Mouse (Mus musculus): Measurements from ENCODE around the gene Sik2. TPM values are rescaled to one million over a fixed set of nuclear protein-coding genes. Genes with fewer than 3 reads are reported as not detected.

Sik2 gene
- polyA plus RNA-seq, 1 experiment = 199 TPM

GRCm38 (mm10) chr9:50876287-50876686 is 132.6 kb downstream of the Sik2 start:
- Histone ChIP-seq H3K4me3 (ENCODE audit: insufficient read depth, low read depth, low read length) (no peak overlapping the region), H3K27ac (replicated peaks; ENCODE audit: low read depth, low read length) (peak overlapping the region; percentile 87), H3K4me1 (ENCODE audit: control insufficient read depth, insufficient read depth, insufficient read length, low read length) (peaks cover 2% of the 10 kb centered on the region; the same call in 1 of the 2 replicates)

DNA sequence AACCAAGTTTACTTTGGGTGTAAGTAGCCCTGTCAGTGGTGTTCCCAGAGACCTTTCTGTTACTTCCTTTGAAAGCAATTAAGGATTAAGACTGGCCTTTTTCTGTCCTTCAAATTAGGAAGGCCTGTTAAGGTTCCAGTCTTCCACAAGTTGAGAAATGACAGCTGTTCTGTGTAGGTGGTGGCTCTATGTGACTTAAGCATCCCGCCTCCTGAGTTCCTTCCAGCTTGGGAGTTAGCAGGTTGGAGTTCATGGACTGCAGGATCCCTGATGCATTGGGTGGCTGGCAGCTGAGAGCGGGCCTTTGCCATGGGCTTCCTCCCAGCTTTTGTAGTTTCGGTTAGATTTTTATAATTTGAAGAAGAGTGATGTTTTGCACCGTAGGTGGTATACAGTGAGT is 133.4 kb downstream of the Sik2 start:
- Histone ChIP-seq H3K4me3 (ENCODE audit: insufficient read depth, low read depth, low read length) (no peak overlapping the region), H3K27ac (replicated peaks; ENCODE audit: low read depth, low read length) (peak overlapping the region; percentile 87), H3K4me1 (ENCODE audit: control insufficient read depth, insufficient read depth, insufficient read length, low read length) (peaks cover 2% of the 10 kb centered on the region; the same call in 1 of the 2 replicates)

DNA sequence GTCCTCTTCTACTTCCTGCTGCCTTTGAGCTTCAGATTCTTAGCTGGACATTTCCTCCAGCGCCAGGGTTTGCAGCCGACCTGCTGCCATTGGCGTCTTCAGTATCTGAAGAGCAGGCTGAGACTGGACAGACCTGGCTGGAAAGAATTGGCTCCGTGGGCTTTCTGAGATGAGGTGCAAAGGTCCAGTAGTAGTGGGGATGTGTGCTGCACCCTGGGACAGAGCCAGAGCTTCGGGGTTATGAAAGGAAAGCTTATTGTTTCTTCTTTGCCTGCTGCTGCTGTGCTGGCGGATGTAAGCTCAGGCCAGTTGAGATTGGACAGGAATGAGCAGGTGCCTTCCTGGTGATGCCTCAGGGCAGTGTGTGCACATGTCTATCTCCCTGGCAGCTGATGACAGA is 134.8 kb downstream of the Sik2 start:
- Histone ChIP-seq H3K4me1 (ENCODE audit: control insufficient read depth, insufficient read depth, insufficient read length, low read length) (peaks cover 2% of the 10 kb centered on the region; the same call in 1 of the 2 replicates), H3K4me3 (ENCODE audit: insufficient read depth, low read depth, low read length) (no peak overlapping the region), H3K27ac (replicated peaks; ENCODE audit: low read depth, low read length) (peak overlapping the region; percentile 8; the same call in 1 of the 2 replicates)

GRCm38 (mm10) chr9:50873210-50873609 is 135.7 kb downstream of the Sik2 start:
- H3K27ac ChIP-seq (replicated peaks; ENCODE audit: low read depth, low read length) = peak overlapping the region; percentile 3; the same call in 1 of the 2 replicates
- peaks cover 2% of the 10 kb centered on the region; the same call in 1 of the 2 replicates for H3K4me1 ChIP-seq (ENCODE audit: control insufficient read depth, insufficient read depth, insufficient read length, low read length)
- H3K4me3 ChIP-seq (ENCODE audit: insufficient read depth, low read depth, low read length) = no peak overlapping the region

- Histone ChIP-seq H3K4me3 (ENCODE audit: insufficient read depth, low read depth, low read length) (no peak overlapping the region), H3K4me1 (ENCODE audit: control insufficient read depth, insufficient read depth, insufficient read length, low read length) (no peaks in the 10 kb centered on the region), H3K27ac (replicated peaks; ENCODE audit: low read depth, low read length) (0 out of 2 replicates have a peak overlapping the region, but pooled peaks have one; percentile 22)
Observed at GRCm38 (mm10) chr9:50868182-50868581, 140.7 kb downstream of the Sik2 start.

- Histone ChIP-seq H3K4me3 (ENCODE audit: insufficient read depth, low read depth, low read length) (no peak overlapping the region), H3K27ac (replicated peaks; ENCODE audit: low read depth, low read length) (no peak overlapping the region), H3K4me1 (ENCODE audit: control insufficient read depth, insufficient read depth, insufficient read length, low read length) (no peaks in the 10 kb centered on the region)
Observed at GRCm38 (mm10) chr9:50867015-50867414, 141.9 kb downstream of the Sik2 start.

DNA sequence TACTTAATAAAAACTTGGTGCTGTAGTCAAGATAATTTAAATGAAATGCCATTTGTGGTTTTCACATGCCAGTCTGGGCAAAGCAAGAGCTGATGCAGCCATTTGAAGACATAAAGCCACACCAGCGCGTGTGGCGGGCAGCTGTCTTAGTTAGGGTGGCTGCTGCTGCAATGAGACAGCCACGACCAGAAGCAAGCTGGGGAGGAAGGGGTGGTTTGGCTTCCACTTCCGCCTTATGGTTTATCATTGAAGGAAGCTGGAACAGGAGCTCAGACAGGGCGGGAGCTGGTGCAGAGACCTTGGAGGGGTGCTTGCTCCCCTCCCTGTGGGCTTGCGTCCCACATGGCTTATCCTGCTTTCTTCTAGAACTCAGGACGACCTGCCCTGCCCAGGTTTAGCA is 143.1 kb downstream of the Sik2 start:
- no peak overlapping the region for H3K27ac ChIP-seq (replicated peaks; ENCODE audit: low read depth, low read length)

GRCm38 (mm10) chr9:50864877-50865276 is 144.0 kb downstream of the Sik2 start:
- Histone ChIP-seq H3K27ac (replicated peaks; ENCODE audit: low read depth, low read length) (no peak overlapping the region), H3K4me3 (ENCODE audit: insufficient read depth, low read depth, low read length) (no peak overlapping the region), H3K4me1 (ENCODE audit: control insufficient read depth, insufficient read depth, insufficient read length, low read length) (no peaks in the 10 kb centered on the region)

More for the DNA sequence above, 143.1 kb downstream of the Sik2 start:
- Histone ChIP-seq H3K4me1 (ENCODE audit: control insufficient read depth, insufficient read depth, insufficient read length, low read length) (no peaks in the 10 kb centered on the region), H3K4me3 (ENCODE audit: insufficient read depth, low read depth, low read length) (no peak overlapping the region)

DNA sequence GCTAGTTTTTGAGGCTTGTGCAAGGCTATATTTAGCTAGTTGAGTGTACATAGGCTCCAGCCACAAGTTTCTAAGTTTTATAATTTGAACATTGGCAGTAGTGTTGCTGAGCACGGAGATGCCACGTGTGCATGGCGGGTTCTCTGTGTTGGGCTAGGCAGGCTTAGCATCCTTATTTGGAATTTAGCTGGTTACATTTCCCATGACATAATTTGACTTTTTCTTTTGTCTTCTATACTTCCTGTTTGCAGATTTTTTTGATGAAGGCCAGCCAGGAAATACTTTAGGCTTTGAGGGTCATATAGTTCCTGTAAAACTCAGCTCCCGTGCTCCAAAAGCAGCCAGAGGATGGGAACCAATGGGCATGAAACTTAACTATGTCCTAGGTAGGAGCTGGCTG is 145.0 kb downstream of the Sik2 start:
- Histone ChIP-seq H3K4me3 (ENCODE audit: insufficient read depth, low read depth, low read length) (no peak overlapping the region), H3K4me1 (ENCODE audit: control insufficient read depth, insufficient read depth, insufficient read length, low read length) (no peaks in the 10 kb centered on the region), H3K27ac (replicated peaks; ENCODE audit: low read depth, low read length) (no peak overlapping the region)

GRCm38 (mm10) chr9:50861119-50861839 is 147.6 kb downstream of the Sik2 start:
- H3K27ac ChIP-seq (replicated peaks; ENCODE audit: low read depth, low read length) = no peak overlapping the region
- H3K4me1 ChIP-seq (ENCODE audit: control insufficient read depth, insufficient read depth, insufficient read length, low read length) = no peaks in the 10 kb centered on the region
- H3K4me3 ChIP-seq (ENCODE audit: insufficient read depth, low read depth, low read length) = no peak overlapping the region

- peaks cover 5% of the 10 kb centered on the region; the same call in 1 of the 2 replicates for H3K4me1 ChIP-seq (ENCODE audit: control insufficient read depth, insufficient read depth, insufficient read length, low read length)
- no peak overlapping the region for H3K27ac ChIP-seq (replicated peaks; ENCODE audit: low read depth, low read length)
- no peak overlapping the region for H3K4me3 ChIP-seq (ENCODE audit: insufficient read depth, low read depth, low read length)
Observed at GRCm38 (mm10) chr9:50858681-50859080, 150.2 kb downstream of the Sik2 start.

GRCm38 (mm10) chr9:50857082-50857641 is 151.7 kb downstream of the Sik2 start:
- Histone ChIP-seq H3K4me3 (ENCODE audit: insufficient read depth, low read depth, low read length) (peak overlapping the region; percentile 90), H3K4me1 (ENCODE audit: control insufficient read depth, insufficient read depth, insufficient read length, low read length) (peaks cover 5% of the 10 kb centered on the region; the same call in 1 of the 2 replicates), H3K27ac (replicated peaks; ENCODE audit: low read depth, low read length) (peak overlapping the region; percentile 81)

DNA sequence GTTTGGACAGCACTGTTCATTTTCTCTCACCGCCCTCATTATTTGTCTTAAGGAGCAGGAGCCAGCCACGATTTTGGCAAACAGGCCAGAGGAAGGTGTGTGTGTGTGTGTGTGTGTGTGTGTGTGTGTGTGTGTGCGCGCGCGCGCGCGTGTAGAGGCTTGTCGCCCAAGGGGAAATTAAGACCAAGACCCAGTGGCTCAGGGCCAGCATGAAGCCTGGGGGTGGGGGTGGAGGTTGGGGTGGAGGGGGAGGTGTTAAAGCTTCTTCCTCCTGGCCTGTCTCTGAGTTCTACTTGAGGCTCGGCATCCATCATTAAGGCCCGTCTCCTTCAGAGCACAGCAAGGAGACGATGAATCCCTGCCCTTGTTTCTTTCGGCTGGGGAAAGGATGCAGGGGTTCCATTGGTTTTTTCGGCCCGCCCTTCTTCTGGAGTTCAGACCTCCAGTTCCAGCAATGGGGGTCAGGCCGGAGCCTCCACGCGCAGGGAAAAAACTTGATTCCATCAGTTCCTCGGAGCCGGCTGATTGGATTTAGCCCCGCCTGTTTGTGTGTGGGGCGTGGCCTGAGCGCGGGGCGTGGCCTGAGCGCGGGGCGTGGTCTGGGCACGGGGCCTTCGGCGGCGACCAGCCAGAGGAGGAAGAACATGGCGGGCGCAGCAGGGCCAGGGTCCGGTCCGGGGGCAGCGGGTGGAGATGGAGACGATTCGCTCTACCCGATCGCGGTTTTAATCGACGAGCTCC is 152.4 kb downstream of the Sik2 start:
- peak overlapping the region; percentile 90 for H3K4me3 ChIP-seq (ENCODE audit: insufficient read depth, low read depth, low read length)
- H3K4me1 ChIP-seq (ENCODE audit: control insufficient read depth, insufficient read depth, insufficient read length, low read length) = peaks cover 5% of the 10 kb centered on the region; the same call in 1 of the 2 replicates
- peak overlapping the region; percentile 81 for H3K27ac ChIP-seq (replicated peaks; ENCODE audit: low read depth, low read length)

GRCm38 (mm10) chr9:50855780-50856179 is 153.1 kb downstream of the Sik2 start:
- Histone ChIP-seq H3K4me3 (ENCODE audit: insufficient read depth, low read depth, low read length) (peak overlapping the region; percentile 90), H3K4me1 (ENCODE audit: control insufficient read depth, insufficient read depth, insufficient read length, low read length) (peaks cover 5% of the 10 kb centered on the region; the same call in 1 of the 2 replicates), H3K27ac (replicated peaks; ENCODE audit: low read depth, low read length) (peak overlapping the region; percentile 46)

DNA sequence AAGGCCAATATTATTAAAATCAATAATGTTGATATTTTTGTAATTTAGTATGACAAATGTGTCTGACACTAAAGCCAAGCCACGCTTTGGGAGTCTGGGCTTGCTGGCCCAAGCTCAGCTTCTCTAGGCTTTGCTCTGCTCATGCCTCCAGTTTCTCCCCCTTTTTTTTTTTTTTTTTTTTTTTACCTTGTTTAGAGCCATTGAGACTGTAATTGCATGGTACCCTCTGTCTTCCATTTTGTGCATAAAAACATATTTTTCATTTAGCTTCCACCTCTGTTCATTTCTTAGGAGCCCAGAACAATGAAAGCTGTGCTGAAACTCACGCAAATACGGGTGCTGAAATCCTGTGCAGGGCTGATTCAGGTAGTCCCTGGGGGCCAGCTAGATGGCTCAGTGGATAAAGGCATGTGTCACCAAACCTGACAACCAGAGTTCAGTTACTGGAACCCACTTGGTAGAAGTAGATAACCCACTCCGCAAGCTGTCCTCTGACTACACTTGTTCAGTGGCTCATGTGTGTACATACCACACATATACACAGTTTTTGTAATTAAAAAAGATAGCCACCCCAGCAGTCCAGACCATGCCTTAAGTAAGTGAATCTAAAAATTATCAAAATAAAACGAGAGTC is 153.6 kb downstream of the Sik2 start:
- H3K4me1 ChIP-seq (ENCODE audit: control insufficient read depth, insufficient read depth, insufficient read length, low read length) = peaks cover 6% of the 10 kb centered on the region; the same call in 1 of the 2 replicates
- H3K4me3 ChIP-seq (ENCODE audit: insufficient read depth, low read depth, low read length) = no peak overlapping the region
- H3K27ac ChIP-seq (replicated peaks; ENCODE audit: low read depth, low read length) = no peak overlapping the region

Data from brown adipose tissue, adult 24 weeks (tissue).